Mouse (Mus musculus): ENCODE results near the gene Cops7a. TPM values are rescaled to one million over a fixed set of nuclear protein-coding genes. Genes with fewer than 3 reads are reported as not detected.
A peak's percentile ranks its signal among the peaks of the same experiment; 100 is the strongest.

The Cops7a gene
- total and polyA plus RNA-seq, 2 experiments from 2014 or later = 134 to 241 TPM

GRCm38 (mm10) chr6:124925173-124925793 is 40.1 kb downstream of the Cops7a start:
- Histone ChIP-seq H3K9ac (replicated peaks; ENCODE audit: low read depth, low read length) (peak overlapping the region; percentile 10; the same call in 1 of the 2 replicates), H3K4me2 (ENCODE audit: low read depth, low read length) (peak overlapping the region; percentile 56), H3K36me3 (replicated peaks; ENCODE audit: control insufficient read depth, insufficient read depth, low read length) (no peaks in the 10 kb centered on the region), H3K4me1 (ENCODE audit: control insufficient read depth, insufficient read depth) (peaks cover 27% of the 10 kb centered on the region), H3K27me3 (ENCODE audit: control insufficient read depth, insufficient read depth, low read length) (no peaks in the 10 kb centered on the region), H3K4me3 (ENCODE audit: low read depth, low read length) (peak overlapping the region; percentile 27), H3K27ac (ENCODE audit: low read depth) (peak overlapping the region; percentile 90), H3K9me3 (replicated peaks; ENCODE audit: control insufficient read depth, low read length) (no peaks in the 10 kb centered on the region)
- TF ChIP-seq EP300 (IDR thresholded peaks at IDR 0.05; ENCODE audit: low read depth) (no peak), CTCF (IDR thresholded peaks at IDR 0.05; ENCODE audit: low read depth) (0 out of 2 replicates have a peak, but pooled peaks have one; percentile 9)
- no peak for DNase-seq (ENCODE audit: low spot score)
- WGBS = 38% methylated on average over 12 of the region's 12 CpGs
- 0 out of 2 replicates have a peak, but pooled peaks have one; percentile 10 for ATAC-seq (ENCODE audit: insufficient read depth, low read depth)

GRCm38 (mm10) chr6:124921539-124921938 is 43.8 kb downstream of the Cops7a start:
- Histone ChIP-seq H3K27me3 (ENCODE audit: control insufficient read depth, insufficient read depth, low read length) (no peaks in the 10 kb centered on the region), H3K4me3 (ENCODE audit: low read depth, low read length) (no peak overlapping the region), H3K36me3 (replicated peaks; ENCODE audit: control insufficient read depth, insufficient read depth, low read length) (no peaks in the 10 kb centered on the region), H3K4me2 (ENCODE audit: low read depth, low read length) (no peak overlapping the region), H3K9me3 (replicated peaks; ENCODE audit: control insufficient read depth, low read length) (no peaks in the 10 kb centered on the region), H3K9ac (replicated peaks; ENCODE audit: low read depth, low read length) (no peak overlapping the region), H3K4me1 (ENCODE audit: control insufficient read depth, insufficient read depth) (peaks cover 36% of the 10 kb centered on the region), H3K27ac (ENCODE audit: low read depth) (peak overlapping the region; percentile 100)
- 70% methylated on average over 4 of the region's 4 CpGs for WGBS
- DNase-seq (ENCODE audit: low spot score) (no peak), ATAC-seq (ENCODE audit: insufficient read depth, low read depth) (no peak)
- TF ChIP-seq CTCF (IDR thresholded peaks at IDR 0.05; ENCODE audit: low read depth) = no peak
- TF ChIP-seq EP300 (IDR thresholded peaks at IDR 0.05; ENCODE audit: low read depth) = no peak

GRCm38 (mm10) chr6:124920318-124921085 is 44.8 kb downstream of the Cops7a start:
- ATAC-seq (ENCODE audit: insufficient read depth, low read depth) (no peak), DNase-seq (ENCODE audit: low spot score) (no peak)
- Histone ChIP-seq H3K4me2 (ENCODE audit: low read depth, low read length) (peak overlapping the region; percentile 97), H3K4me3 (ENCODE audit: low read depth, low read length) (peak overlapping the region; percentile 38; the same call in 1 of the 2 replicates), H3K4me1 (ENCODE audit: control insufficient read depth, insufficient read depth) (peaks cover 41% of the 10 kb centered on the region), H3K9me3 (replicated peaks; ENCODE audit: control insufficient read depth, low read length) (no peaks in the 10 kb centered on the region), H3K27ac (ENCODE audit: low read depth) (peak overlapping the region; percentile 100), H3K27me3 (ENCODE audit: control insufficient read depth, insufficient read depth, low read length) (no peaks in the 10 kb centered on the region), H3K9ac (replicated peaks; ENCODE audit: low read depth, low read length) (peak overlapping the region; percentile 45; the same call in 1 of the 2 replicates), H3K36me3 (replicated peaks; ENCODE audit: control insufficient read depth, insufficient read depth, low read length) (no peaks in the 10 kb centered on the region)
- 28% methylated on average over 9 of the region's 9 CpGs for WGBS
- no peak for TF ChIP-seq EP300 (IDR thresholded peaks at IDR 0.05; ENCODE audit: low read depth)

GRCm38 (mm10) chr6:124919695-124920317 is 45.5 kb downstream of the Cops7a start, which contains the start of gene Ptms:
Ptms (minus strand) TSS chr6:124920103.
- Histone ChIP-seq H3K36me3 (replicated peaks; ENCODE audit: control insufficient read depth, insufficient read depth, low read length) (peaks cover 3% of the 10 kb centered on the region; the same call in 1 of the 2 replicates), H3K4me3 (ENCODE audit: low read depth, low read length) (peak within 1 kb of the TSS; percentile 38), H3K4me2 (ENCODE audit: low read depth, low read length) (peak within 1 kb of the TSS; percentile 97), H3K9me3 (replicated peaks; ENCODE audit: control insufficient read depth, low read length) (no peaks in the 10 kb centered on the region), H3K27me3 (ENCODE audit: control insufficient read depth, insufficient read depth, low read length) (no peaks in the 10 kb centered on the region), H3K27ac (ENCODE audit: low read depth) (peak within 1 kb of the TSS; percentile 100), H3K4me1 (ENCODE audit: control insufficient read depth, insufficient read depth) (peaks cover 40% of the 10 kb centered on the region), H3K9ac (replicated peaks; ENCODE audit: low read depth, low read length) (peak within 1 kb of the TSS; percentile 45)
- DNase-seq (ENCODE audit: low spot score) (peak; percentile 99), ATAC-seq (ENCODE audit: insufficient read depth, low read depth) (peak; percentile 80)
- 2% methylated on average over 13 of the region's 13 CpGs for WGBS
- TF ChIP-seq CTCF (IDR thresholded peaks at IDR 0.05; ENCODE audit: low read depth) (0 out of 2 replicates have a peak, but pooled peaks have one; percentile 1), EP300 (IDR thresholded peaks at IDR 0.05; ENCODE audit: low read depth) (peak; percentile 91)

- TF ChIP-seq EP300 (IDR thresholded peaks at IDR 0.05; ENCODE audit: low read depth) (no peak), CTCF (IDR thresholded peaks at IDR 0.05; ENCODE audit: low read depth) (no peak)
- Histone ChIP-seq H3K27me3 (ENCODE audit: control insufficient read depth, insufficient read depth, low read length) (no peaks in the 10 kb centered on the region), H3K36me3 (replicated peaks; ENCODE audit: control insufficient read depth, insufficient read depth, low read length) (peaks cover 11% of the 10 kb centered on the region), H3K9ac (replicated peaks; ENCODE audit: low read depth, low read length) (no peak overlapping the region), H3K9me3 (replicated peaks; ENCODE audit: control insufficient read depth, low read length) (no peaks in the 10 kb centered on the region), H3K27ac (ENCODE audit: low read depth) (peak overlapping the region; percentile 100), H3K4me3 (ENCODE audit: low read depth, low read length) (peak overlapping the region; percentile 38; the same call in 1 of the 2 replicates), H3K4me2 (ENCODE audit: low read depth, low read length) (peak overlapping the region; percentile 97), H3K4me1 (ENCODE audit: control insufficient read depth, insufficient read depth) (peaks cover 39% of the 10 kb centered on the region)
- ATAC-seq (ENCODE audit: insufficient read depth, low read depth) = no peak
- WGBS = 29% methylated on average over 13 of the region's 14 CpGs
- no peak for DNase-seq (ENCODE audit: low spot score)
These were observed 46.3 kb downstream of the Cops7a start for GRCm38 (mm10) chr6:124918890-124919627.
